Mouse (Mus musculus): Measurements from ENCODE around the gene Dlgap5. TPM values are rescaled to one million over a fixed set of nuclear protein-coding genes. Genes with fewer than 3 reads are reported as not detected.

The Dlgap5 gene
- total RNA-seq, 2 experiments from 2014 or later, result 0.25 TPM; not detected in 1

- DNase-seq (ENCODE audit: low spot score in 2 of 2), result no peak
Measured at GRCm38 (mm10) chr14:47353240-47353639, 65.0 kb downstream of the Dlgap5 start.

GRCm38 (mm10) chr14:47352272-47352671, 65.9 kb downstream of the Dlgap5 start:
- no peak for DNase-seq (ENCODE audit: low spot score in 2 of 2)

GRCm38 (mm10) chr14:47350974-47351373, 67.2 kb downstream of the Dlgap5 start:
- DNase-seq (ENCODE audit: low spot score in 2 of 2), result no peak

GRCm38 (mm10) chr14:47346715-47347114, 71.5 kb downstream of the Dlgap5 start:
- no peak for DNase-seq (ENCODE audit: low spot score in 2 of 2)

GRCm38 (mm10) chr14:47341811-47342291, 76.4 kb downstream of the Dlgap5 start:
- no peak for DNase-seq (ENCODE audit: low spot score in 2 of 2)

GRCm38 (mm10) chr14:47340231-47340925, 77.8 kb downstream of the Dlgap5 start:
- no peak for DNase-seq (ENCODE audit: low spot score in 2 of 2)

Other genes with a start within 250 kb of the Dlgap5 start
- gene Gch1, start 229.0 kb downstream of the Dlgap5 start, total RNA-seq (2021), result 1 to 10 TPM; 1.6 to 2.0 TPM
- 1 to 10 TPM; 4.9 to 5.0 TPM for gene Wdhd1, start 141.6 kb downstream of the Dlgap5 start, total RNA-seq (2021)
- 10 to 100 TPM; 11.7 to 13.2 TPM for gene Socs4, start 141.5 kb downstream of the Dlgap5 start, total RNA-seq (2021)
- 10 to 100 TPM; 49.9 to 59.5 TPM for gene Mapk1ip1l, start 120.1 kb downstream of the Dlgap5 start, total RNA-seq (2021)
- gene Lgals3, start 50.7 kb downstream of the Dlgap5 start, total RNA-seq (2021), result 1 to 10 TPM in 1 of 2 experiments, not detected in 1; 1.1 TPM
- gene Fbxo34, start 32.0 kb upstream of the Dlgap5 start, total RNA-seq (2021), result 10 to 100 TPM; 88.5 to 91.4 TPM
- gene Atg14, start 152.2 kb upstream of the Dlgap5 start, total RNA-seq (2021), result 10 to 100 TPM; 19.9 to 21.1 TPM
- 10 to 100 TPM; 77.6 to 81.7 TPM for gene Ktn1, start 230.0 kb upstream of the Dlgap5 start, total RNA-seq (2021)